Mouse (Mus musculus): ENCODE data around the gene Gpatch2.

Gpatch2 gene

GRCm38 (mm10) chr1:187376946-187377671 is 161.8 kb downstream of the Gpatch2 start:
- DNase-seq: no peak

- no peak for DNase-seq
These were observed 162.7 kb downstream of the Gpatch2 start for GRCm38 (mm10) chr1:187377865-187378524.

- DNase-seq: no peak
These were observed 174.2 kb downstream of the Gpatch2 start for GRCm38 (mm10) chr1:187389476-187389875.

GRCm38 (mm10) chr1:187400834-187401233 is 185.5 kb downstream of the Gpatch2 start:
- DNase-seq: no peak
